ENCODE assay signal across 22 mouse cellular contexts in genomic region chr19:5309025-5309424, GRCm38 (mm10). TPM values are rescaled to one million over a fixed set of nuclear protein-coding genes. Genes with fewer than 3 reads are reported as not detected.
A peak's percentile ranks its signal among the peaks of the same experiment; 100 is the strongest.
DNase-seq lines count a peak whose midpoint lies in the region; ATAC-seq lines count a peak whose summit lies in the region.
"Had no signal": no experiment of that assay in that cellular context is flagged by ENCODE, and none has a peak within 500 bp of the region (broad histone marks: within the 10 kb centered on the region; RNA-seq: fewer than 3 reads in every experiment).

No protein-coding gene starts in this region.

- H3K4me2 ChIP-seq in midbrain, embryonic 13.5 days (replicated peaks), result no peak overlapping the region
- no peak overlapping the region for H3K4me2 ChIP-seq in embryonic facial prominence, embryonic 14.5 days (ENCODE audit: low read depth, low read length)
- H3K4me2 ChIP-seq: hindbrain, embryonic 14.5 days; limb, embryonic 13.5 days had no signal

- peak; percentile 66 for DNase-seq in embryo, embryonic 10.5 days (ENCODE audit: low spot score)
- DNase-seq in embryo, embryonic 9.5 days (ENCODE audit: extremely low spot score), result no peak
- DNase-seq in midbrain, embryonic 10.5 days (ENCODE audit: low spot score), result peak; percentile 25
- DNase-seq in embryonic facial prominence, embryonic 14.5 days (ENCODE audit: low spot score), result peak; percentile 17
- DNase-seq in adrenal gland, adult 18-20 months (ENCODE audit: low spot score in 2 of 2), result no peak
- DNase-seq in left cerebral cortex, adult 18-20 months (ENCODE audit: low spot score in 2 of 2), result no peak
- DNase-seq: adrenal gland, adult 8-10 months; B cell, adult 2 months; gastrocnemius, postnatal 36 days; kidney, adult 9 months; lung, adult 2 months; thymus, postnatal 25 days had no signal

- H3K9me3 ChIP-seq in midbrain, embryonic 10.5 days (replicated peaks), result peaks cover 12% of the 10 kb centered on the region
- H3K9me3 ChIP-seq in midbrain, embryonic 13.5 days, result 0 out of 2 replicates have a peak, but pooled peaks cover 6% of the 10 kb centered on the region
- H3K9me3 ChIP-seq in embryonic facial prominence, embryonic 14.5 days (ENCODE audit: control insufficient read depth, low read length), result no peaks in the 10 kb centered on the region

- H3K36me3 ChIP-seq in midbrain, embryonic 10.5 days, result peaks cover 42% of the 10 kb centered on the region
- H3K36me3 ChIP-seq in midbrain, embryonic 13.5 days, result peaks cover 42% of the 10 kb centered on the region
- no peaks in the 10 kb centered on the region for H3K36me3 ChIP-seq in embryonic facial prominence, embryonic 14.5 days (ENCODE audit: control insufficient read depth, insufficient read depth, low read length)

- no peak for ATAC-seq in midbrain, embryonic 13.5 days
- no peak for ATAC-seq in embryonic facial prominence, embryonic 14.5 days (ENCODE audit: low read depth)
- ATAC-seq in cerebellum, adult (ENCODE audit: insufficient number of reproducible peaks, low FRiP score, low TSS enrichment), result no peak
- ATAC-seq: Patski had no signal

- peaks cover 21% of the 10 kb centered on the region for H3K27me3 ChIP-seq in midbrain, embryonic 10.5 days (ENCODE audit: low read depth, poor library complexity, severe bottlenecking)
- H3K27me3 ChIP-seq in midbrain, embryonic 13.5 days, result no peaks in the 10 kb centered on the region
- no peaks in the 10 kb centered on the region for H3K27me3 ChIP-seq in embryonic facial prominence, embryonic 14.5 days (replicated peaks; ENCODE audit: control insufficient read depth, insufficient read depth, low read length)
- H3K27me3 ChIP-seq: Patski had no signal

- H3K27ac ChIP-seq in midbrain, embryonic 10.5 days (replicated peaks), result no peak overlapping the region
- no peak overlapping the region for H3K27ac ChIP-seq in midbrain, embryonic 13.5 days
- H3K27ac ChIP-seq in embryonic facial prominence, embryonic 14.5 days (replicated peaks; ENCODE audit: low read depth, low read length), result no peak overlapping the region
- H3K27ac ChIP-seq: hindbrain, embryonic 14.5 days; left cerebral cortex, adult 2 months; limb, embryonic 13.5 days had no signal

- H3K4me3 ChIP-seq in midbrain, embryonic 10.5 days, result no peak overlapping the region
- no peak overlapping the region for H3K4me3 ChIP-seq in midbrain, embryonic 13.5 days (replicated peaks)
- H3K4me3 ChIP-seq in embryonic facial prominence, embryonic 14.5 days (ENCODE audit: low read depth, low read length), result no peak overlapping the region
- H3K4me3 ChIP-seq: left cerebral cortex, adult 2 months; limb, embryonic 13.5 days had no signal

- WGBS in midbrain, embryonic 10.5 days, result 84% methylated on average over 7 of the region's 7 CpGs
- 83% methylated on average over 7 of the region's 7 CpGs for WGBS in midbrain, embryonic 13.5 days
- 83% methylated on average over 7 of the region's 7 CpGs for WGBS in embryonic facial prominence, embryonic 14.5 days

- no peak overlapping the region for H3K9ac ChIP-seq in midbrain, embryonic 13.5 days (replicated peaks)
- H3K9ac ChIP-seq in embryonic facial prominence, embryonic 14.5 days (ENCODE audit: low read depth, low read length), result no peak overlapping the region
- H3K9ac ChIP-seq: hindbrain, embryonic 14.5 days; limb, embryonic 13.5 days had no signal

- peaks cover 9% of the 10 kb centered on the region for H3K4me1 ChIP-seq in midbrain, embryonic 10.5 days
- no peaks in the 10 kb centered on the region for H3K4me1 ChIP-seq in midbrain, embryonic 13.5 days (replicated peaks)
- no peaks in the 10 kb centered on the region for H3K4me1 ChIP-seq in embryonic facial prominence, embryonic 14.5 days (ENCODE audit: control insufficient read depth, insufficient read depth, low read length)

RNA-seq across cellular contexts. Expression of gene Gal3st3, which starts 10.9 kb away (rescaled TPM):
- polyA plus RNA-seq in midbrain, embryonic 10.5 days (2016; fragmentation: Nextera tagmentation; extraction: Ambion mirVana), result 10.8 and 15.4 TPM in 2 replicates
- 29.3 and 33.6 TPM in 2 replicates for polyA plus RNA-seq in midbrain, embryonic 13.5 days (2015; fragmentation: Nextera tagmentation; extraction: Ambion mirVana)
- polyA plus RNA-seq in embryonic facial prominence, embryonic 14.5 days (2014; fragmentation: Nextera tagmentation; extraction: Ambion mirVana), result 4.0 and 4.3 TPM in 2 replicates
- total RNA-seq in adrenal gland, adult 18-20 months (2021), result under 1 TPM; 0.13 to 0.29 TPM
- 10 to 100 TPM; 70.5 to 73.8 TPM for total RNA-seq in left cerebral cortex, adult 18-20 months (2021)
- polyA plus RNA-seq: Patski had no signal

RNA-seq across cellular contexts. Expression of gene Sf3b2, which starts 13.8 kb away (rescaled TPM):
- 468 and 500 TPM in 2 replicates for polyA plus RNA-seq in midbrain, embryonic 10.5 days (2016; fragmentation: Nextera tagmentation; extraction: Ambion mirVana)
- polyA plus RNA-seq in midbrain, embryonic 13.5 days (2015; fragmentation: Nextera tagmentation; extraction: Ambion mirVana), result 399 and 419 TPM in 2 replicates
- 247 and 281 TPM in 2 replicates for polyA plus RNA-seq in embryonic facial prominence, embryonic 14.5 days (2014; fragmentation: Nextera tagmentation; extraction: Ambion mirVana)
- 100 to 1,000 TPM; 139 to 173 TPM for total RNA-seq in adrenal gland, adult 18-20 months (2021)
- 100 to 1,000 TPM; 209 to 213 TPM for total RNA-seq in left cerebral cortex, adult 18-20 months (2021)

RNA-seq across cellular contexts. Expression of gene Catsper1, which starts 26.5 kb away (rescaled TPM):
- not detected in 2 replicates for polyA plus RNA-seq in midbrain, embryonic 10.5 days (2016; fragmentation: Nextera tagmentation; extraction: Ambion mirVana)
- not detected in 2 replicates for polyA plus RNA-seq in midbrain, embryonic 13.5 days (2015; fragmentation: Nextera tagmentation; extraction: Ambion mirVana)
- polyA plus RNA-seq in embryonic facial prominence, embryonic 14.5 days (2014; fragmentation: Nextera tagmentation; extraction: Ambion mirVana), result not detected in 2 replicates
- not detected for total RNA-seq in adrenal gland, adult 18-20 months (2021)
- total RNA-seq in left cerebral cortex, adult 18-20 months (2021), result not detected
- total RNA-seq: adrenal gland, adult 8-10 months; gastrocnemius, postnatal 36 days; left cerebral cortex, adult 2 months had no signal
- polyA plus RNA-seq: frontal cortex, adult 2 months; heart, embryonic 14.5 days; hindbrain, embryonic 14.5 days; large intestine, adult 2 months; limb, embryonic 13.5 days; lung, adult 2 months; Patski; stomach, embryonic 14.5 days had no signal

RNA-seq across cellular contexts. Expression of gene Pacs1, which starts 36.1 kb away (rescaled TPM):
- polyA plus RNA-seq in midbrain, embryonic 10.5 days (2016; fragmentation: Nextera tagmentation; extraction: Ambion mirVana), result 21.3 and 23.7 TPM in 2 replicates
- polyA plus RNA-seq in midbrain, embryonic 13.5 days (2015; fragmentation: Nextera tagmentation; extraction: Ambion mirVana), result 31.5 and 32.0 TPM in 2 replicates
- polyA plus RNA-seq in embryonic facial prominence, embryonic 14.5 days (2014; fragmentation: Nextera tagmentation; extraction: Ambion mirVana), result 28.1 and 30.9 TPM in 2 replicates
- 10 to 100 TPM; 15.1 to 20.7 TPM for total RNA-seq in adrenal gland, adult 18-20 months (2021)
- total RNA-seq in left cerebral cortex, adult 18-20 months (2021), result 10 to 100 TPM; 57.3 to 61.0 TPM

RNA-seq across cellular contexts. Expression of gene Cst6, which starts 40.3 kb away (rescaled TPM):
- 0.67 TPM in 1 of 2 replicates, not detected in the other for polyA plus RNA-seq in midbrain, embryonic 10.5 days (2016; fragmentation: Nextera tagmentation; extraction: Ambion mirVana)
- 4.5 and 5.8 TPM in 2 replicates for polyA plus RNA-seq in midbrain, embryonic 13.5 days (2015; fragmentation: Nextera tagmentation; extraction: Ambion mirVana)
- 7.5 and 9.2 TPM in 2 replicates for polyA plus RNA-seq in embryonic facial prominence, embryonic 14.5 days (2014; fragmentation: Nextera tagmentation; extraction: Ambion mirVana)
- 1 to 10 TPM; 2.5 to 3.2 TPM for total RNA-seq in adrenal gland, adult 18-20 months (2021)
- 10 to 100 TPM; 25.4 to 26.9 TPM for total RNA-seq in left cerebral cortex, adult 18-20 months (2021)

Comparison
In these comparisons a context has a peak if more than half of its experiments do, and no peak if none do; other contexts are left out.
1. DNase-seq: peak in embryo, embryonic 10.5 days (single experiment), midbrain, embryonic 10.5 days (single experiment) and embryonic facial prominence, embryonic 14.5 days (single experiment); none in embryo, embryonic 9.5 days (single experiment), adrenal gland, adult 18-20 months (0 of 2) and left cerebral cortex, adult 18-20 months (0 of 2).